Comparison of ENCODE assay signal across 8 mouse cellular contexts in the genomic region with DNA sequence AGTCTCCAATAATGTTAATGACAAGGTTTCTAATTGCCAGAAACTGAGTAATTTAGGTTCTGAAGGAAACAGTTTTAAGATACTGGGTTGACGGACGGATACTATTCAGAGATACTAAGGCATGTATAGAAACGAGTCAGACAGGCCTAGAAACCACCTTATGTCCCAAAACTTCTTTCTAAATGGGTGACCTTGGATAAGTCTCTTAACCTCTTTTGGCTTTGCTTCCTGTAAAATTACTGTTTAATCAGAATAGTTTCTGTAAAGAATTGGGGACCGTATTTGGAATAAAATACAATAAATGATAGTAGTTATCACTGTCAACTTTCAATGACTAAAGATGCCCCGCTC. TPM values are rescaled to one million over a fixed set of nuclear protein-coding genes. Genes with fewer than 3 reads are reported as not detected.
DNase-seq lines count a peak whose midpoint lies in the region; ATAC-seq and TF ChIP-seq lines count a peak whose summit lies in the region.

No protein-coding gene starts in this region.

- peak overlapping the region; percentile 54 for H3K4me2 ChIP-seq in heart, embryonic 15.5 days
- peak overlapping the region; percentile 93 for H3K4me2 ChIP-seq in hindbrain, embryonic 12.5 days (replicated peaks)

- intact Hi-C loops in heart, postnatal 25 days (cut with DNase I): no loop called here

- no peaks in the 10 kb centered on the region for H3K27me3 ChIP-seq in heart, embryonic 15.5 days
- H3K27me3 ChIP-seq in hindbrain, embryonic 12.5 days: no peaks in the 10 kb centered on the region
- 0 out of 2 replicates have a peak, but pooled peaks cover 5% of the 10 kb centered on the region for H3K27me3 ChIP-seq in midbrain, embryonic 10.5 days (ENCODE audit: low read depth, poor library complexity, severe bottlenecking)

- H3K4me1 ChIP-seq in heart, embryonic 15.5 days (replicated peaks): peaks cover 44% of the 10 kb centered on the region
- peaks cover 17% of the 10 kb centered on the region for H3K4me1 ChIP-seq in bone marrow macrophage, adult 2 months (ENCODE audit: control insufficient read depth, insufficient read depth, low read length)
- H3K4me1 ChIP-seq in hindbrain, embryonic 12.5 days: peaks cover 25% of the 10 kb centered on the region
- peaks cover 33% of the 10 kb centered on the region for H3K4me1 ChIP-seq in midbrain, embryonic 10.5 days

- WGBS in heart, embryonic 15.5 days: 10% methylated on average over 5 of the region's 5 CpGs
- WGBS in hindbrain, embryonic 12.5 days: 13% methylated on average over 5 of the region's 5 CpGs
- WGBS in midbrain, embryonic 10.5 days: 15% methylated on average over 5 of the region's 5 CpGs

- H3K27ac ChIP-seq in heart, embryonic 15.5 days: peak overlapping the region; percentile 96
- no peak overlapping the region for H3K27ac ChIP-seq in bone marrow macrophage, adult 2 months (ENCODE audit: insufficient read depth, low read depth, low read length)
- H3K27ac ChIP-seq in hindbrain, embryonic 12.5 days: no peak overlapping the region; the same call in 1 of the 2 replicates
- peak overlapping the region; percentile 92; the same call in 1 of the 2 replicates for H3K27ac ChIP-seq in midbrain, embryonic 10.5 days (replicated peaks)

- H3K9me3 ChIP-seq in heart, embryonic 15.5 days (replicated peaks): no peaks in the 10 kb centered on the region
- H3K9me3 ChIP-seq in hindbrain, embryonic 12.5 days (replicated peaks): no peaks in the 10 kb centered on the region
- H3K9me3 ChIP-seq in midbrain, embryonic 10.5 days (replicated peaks): no peaks in the 10 kb centered on the region

- DNase-seq in heart, postnatal 25 days (ENCODE audit: low spot score): no peak
- no peak for DNase-seq in midbrain, embryonic 10.5 days (ENCODE audit: low spot score)
- no peak for DNase-seq in ovary, postnatal 36 days (ENCODE audit: low spot score)
- DNase-seq in adrenal gland, adult 8-10 months: no peak
- no peak for DNase-seq in urinary bladder, postnatal 4 days (ENCODE audit: low spot score in 2 of 2)

- TF ChIP-seq CTCF in bone marrow macrophage, adult 2 months (IDR thresholded peaks at IDR 0.05; ENCODE audit: low read depth, low read length): no peak

- ATAC-seq in heart, embryonic 15.5 days (replicated peaks; ENCODE audit: insufficient number of reproducible peaks, insufficient read depth, low FRiP score, low read depth): no peak
- no peak for ATAC-seq in hindbrain, embryonic 12.5 days (ENCODE audit: low FRiP score)

- no peak overlapping the region for H3K9ac ChIP-seq in heart, embryonic 15.5 days
- H3K9ac ChIP-seq in hindbrain, embryonic 12.5 days: no peak overlapping the region

- no peaks in the 10 kb centered on the region for H3K36me3 ChIP-seq in heart, embryonic 15.5 days
- H3K36me3 ChIP-seq in hindbrain, embryonic 12.5 days: no peaks in the 10 kb centered on the region
- H3K36me3 ChIP-seq in midbrain, embryonic 10.5 days: no peaks in the 10 kb centered on the region

- no peak for TF ChIP-seq POLR2A in bone marrow macrophage, adult 2 months (IDR thresholded peaks at IDR 0.05; ENCODE audit: borderline replicate concordance, low read depth, low read length)

- H3K4me3 ChIP-seq in heart, embryonic 15.5 days: peak overlapping the region; percentile 87
- H3K4me3 ChIP-seq in bone marrow macrophage, adult 2 months (ENCODE audit: insufficient read depth, low read length): peak overlapping the region; percentile 64; the same call in 1 of the 2 replicates
- H3K4me3 ChIP-seq in hindbrain, embryonic 12.5 days: peak overlapping the region; percentile 96
- peak overlapping the region; percentile 95 for H3K4me3 ChIP-seq in midbrain, embryonic 10.5 days

RNA-seq across cellular contexts. Expression of a gene that starts 0.9 kb away (rescaled TPM):
- 22.7 and 24.7 TPM in 2 replicates for polyA plus RNA-seq in heart, embryonic 15.5 days (2015; fragmentation: Nextera tagmentation; extraction: Ambion mirVana)
- 10 to 100 TPM; 48.4 to 53.0 TPM for total RNA-seq in heart, postnatal 25 days (2021)
- polyA plus RNA-seq in bone marrow macrophage, adult 2 months (2012; ENCODE audit: insufficient read depth, insufficient read length, missing spikeins): 26.7 and 28.4 TPM in 2 replicates
- 52.2 and 55.6 TPM in 2 replicates for polyA plus RNA-seq in hindbrain, embryonic 12.5 days (2016; fragmentation: Nextera tagmentation; extraction: Ambion mirVana)
- 43.5 and 54.7 TPM in 2 replicates for polyA plus RNA-seq in midbrain, embryonic 10.5 days (2016; fragmentation: Nextera tagmentation; extraction: Ambion mirVana)
- total RNA-seq in adrenal gland, adult 8-10 months (2022): 10 to 100 TPM; 61.4 to 85.1 (median 69.2) TPM

RNA-seq across cellular contexts. Expression of a gene that starts 38.6 kb away (rescaled TPM):
- 0.21 and 1.1 TPM in 2 replicates for polyA plus RNA-seq in heart, embryonic 15.5 days (2015; fragmentation: Nextera tagmentation; extraction: Ambion mirVana)
- total RNA-seq in heart, postnatal 25 days (2021): under 1 TPM in 1 of 2 experiments, not detected in 1; 0.08 TPM
- polyA plus RNA-seq in bone marrow macrophage, adult 2 months (2012; ENCODE audit: insufficient read depth, insufficient read length, missing spikeins): 6.9 and 8.4 TPM in 2 replicates
- polyA plus RNA-seq in hindbrain, embryonic 12.5 days (2016; fragmentation: Nextera tagmentation; extraction: Ambion mirVana): 0.36 and 0.74 TPM in 2 replicates
- 0.26 and 0.64 TPM in 2 replicates for polyA plus RNA-seq in midbrain, embryonic 10.5 days (2016; fragmentation: Nextera tagmentation; extraction: Ambion mirVana)
- under 1 TPM in 3 of 4 experiments, not detected in 1; 0.35 to 0.59 (median 0.38) TPM for total RNA-seq in adrenal gland, adult 8-10 months (2022)

Comparison
In these comparisons a context has a peak if more than half of its experiments do, and no peak if none do; other contexts are left out.
1. H3K27ac ChIP-seq: peak in heart, embryonic 15.5 days (single experiment) and midbrain, embryonic 10.5 days (single experiment); none in bone marrow macrophage, adult 2 months (single experiment) and hindbrain, embryonic 12.5 days (single experiment).
2. Peak in every context shown above with its lines, with median percentiles within 50 percentile points of each other: H3K4me3 ChIP-seq.